Mouse (Mus musculus) midbrain, embryonic 11.5 days (tissue): ENCODE data around the gene Egfem1. TPM values are rescaled to one million over a fixed set of nuclear protein-coding genes. Genes with fewer than 3 reads are reported as not detected.

Source experiments
- ATAC-seq: fragments of 200-750 bp; cut with Nextera tagmentation; 2 replicates; pipeline ENCODE4 v1.8.0; 2017; ENCODE audit warnings: moderate TSS enrichment, moderate library complexity; ENCODE audit not compliant: low FRiP score
- DNase-seq: peaks from one replicate; pipeline ENCODE4 v3.0.0; 2015; ENCODE audit warnings: low spot score; ENCODE audit errors: missing footprints
- H3K27ac ChIP-seq: fragments of 300-500 bp; sonication (generic); 2 replicates; pipeline ENCODE4 v1.5.1; 2014; ENCODE audit warnings: low read depth, low read length
- H3K27me3 ChIP-seq: fragments of 300-500 bp; sonication (generic); 2 replicates; pipeline ENCODE4 v1.6.1; 2014; ENCODE audit warnings: mild to moderate bottlenecking, low read length, moderate library complexity, mixed read lengths; ENCODE audit not compliant: control insufficient read depth, insufficient read depth
- H3K36me3 ChIP-seq: fragments of 300-500 bp; sonication (generic); 2 replicates; pipeline ENCODE4 v1.6.1; 2014; ENCODE audit warnings: mild to moderate bottlenecking, low read length, moderate library complexity, mixed read lengths; ENCODE audit not compliant: control insufficient read depth, insufficient read depth
- H3K4me1 ChIP-seq: fragments of 300-500 bp; sonication (generic); 2 replicates; pipeline ENCODE4 v1.6.1; 2014; ENCODE audit warnings: low read length; ENCODE audit not compliant: control insufficient read depth, insufficient read depth
- H3K4me2 ChIP-seq: fragments of 300-500 bp; sonication (generic); 2 replicates; pipeline ENCODE4 v1.6.1; 2014; ENCODE audit warnings: mild to moderate bottlenecking, moderate library complexity
- H3K4me3 ChIP-seq: fragments of 300-500 bp; sonication (generic); 2 replicates; pipeline ENCODE4 v1.5.1; 2014; ENCODE audit warnings: low read depth, low read length
- H3K9ac ChIP-seq: fragments of 300-500 bp; sonication (generic); 2 replicates; pipeline ENCODE4 v1.6.1; 2014; ENCODE audit warnings: low read length
- H3K9me3 ChIP-seq: fragments of 300-500 bp; sonication (generic); 2 replicates; pipeline ENCODE4 v1.6.1; 2016; ENCODE audit warnings: low read length; ENCODE audit not compliant: control insufficient read depth
- WGBS: fragments of 180-500 bp; shearing (Covaris S2); extraction: QIAGEN DNeasy Blood & Tissue Kit; methylation state at CpG from one replicate; pipeline ENCODE4 v1.1.7; 2014; 5-methylcytosine and 5-hydroxymethylcytosine counted together
- polyA plus RNA-seq: library from polyadenylated mRNA; unstranded; fragments of >200 nt; fragmentation: Nextera tagmentation; extraction: Ambion mirVana; gene quantifications from 2 replicates; pipeline ENCODE4 v1.2.1, GENCODE M21; 2014

Gene Egfem1
- polyA plus RNA-seq, 1 experiment from 2014 or later, result 14.7 TPM

DNA sequence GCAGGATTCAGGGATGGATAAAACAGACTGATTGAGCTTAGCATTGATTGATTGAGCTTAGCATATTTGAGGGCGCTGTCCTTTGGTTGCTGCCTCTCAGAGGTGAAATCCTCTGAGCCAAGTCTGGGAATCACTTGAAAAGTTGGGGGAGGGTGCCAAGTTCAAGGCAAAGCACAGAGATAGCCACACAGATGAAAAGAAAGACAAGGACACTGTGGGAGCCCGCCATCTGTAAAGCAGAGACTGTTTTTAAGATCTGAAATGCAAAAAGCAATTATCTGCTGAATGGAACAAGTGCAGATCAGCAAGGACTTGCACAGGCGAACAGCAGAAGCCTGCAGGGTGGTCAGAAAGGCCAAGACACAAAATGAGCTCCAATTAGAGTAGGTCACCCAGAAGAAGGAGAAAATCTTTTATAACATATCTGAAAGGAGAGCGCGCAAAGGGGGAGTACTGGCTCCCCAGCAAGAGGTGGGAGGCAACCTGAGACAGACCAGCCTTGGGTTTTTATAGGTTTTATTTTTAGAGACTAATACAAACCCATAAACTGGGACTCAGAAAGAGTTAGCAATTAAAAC, 367.1 kb downstream of the Egfem1 start:
- no peak for ATAC-seq
- H3K27ac ChIP-seq, result no peak overlapping the region

DNA sequence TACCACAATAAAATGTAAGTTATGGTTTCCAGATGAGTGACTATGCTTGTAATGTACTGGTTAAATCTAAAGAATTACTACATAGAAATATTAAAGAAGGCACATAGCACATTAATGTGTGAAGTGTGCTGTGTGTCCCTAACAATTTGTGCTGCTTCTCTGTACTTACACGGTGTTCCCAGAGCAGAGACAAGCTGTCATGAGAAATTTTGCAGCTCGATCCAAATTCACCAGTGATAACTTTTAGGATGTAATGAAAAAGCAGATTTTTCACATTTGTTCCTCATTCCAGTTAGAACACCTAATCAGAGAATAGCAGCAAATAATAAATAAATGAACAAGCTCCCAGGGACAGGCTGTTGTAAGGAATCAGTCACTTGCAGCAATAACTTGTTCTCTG, 416.4 kb downstream of the Egfem1 start:
- H3K36me3 ChIP-seq, result no peaks in the 10 kb centered on the region
- WGBS, result 93% methylated on average over 2 of the region's 2 CpGs
- DNase-seq (no peak), ATAC-seq (no peak)
- no peaks in the 10 kb centered on the region for H3K27me3 ChIP-seq
- no peak overlapping the region for H3K27ac ChIP-seq
- no peaks in the 10 kb centered on the region for H3K9me3 ChIP-seq
- H3K9ac ChIP-seq, result no peak overlapping the region
- H3K4me2 ChIP-seq, result no peak overlapping the region
- no peak overlapping the region for H3K4me3 ChIP-seq
- no peaks in the 10 kb centered on the region for H3K4me1 ChIP-seq

More for the DNA sequence above, 367.1 kb downstream of the Egfem1 start:
- no peak overlapping the region for H3K4me3 ChIP-seq
- peak; percentile 88 for DNase-seq
- H3K9me3 ChIP-seq, result no peaks in the 10 kb centered on the region
- 58% methylated on average over 5 of the region's 5 CpGs for WGBS
- no peaks in the 10 kb centered on the region for H3K4me1 ChIP-seq
- H3K4me2 ChIP-seq, result no peak overlapping the region
- H3K9ac ChIP-seq, result no peak overlapping the region
- no peaks in the 10 kb centered on the region for H3K27me3 ChIP-seq
- H3K36me3 ChIP-seq, result no peaks in the 10 kb centered on the region

DNA sequence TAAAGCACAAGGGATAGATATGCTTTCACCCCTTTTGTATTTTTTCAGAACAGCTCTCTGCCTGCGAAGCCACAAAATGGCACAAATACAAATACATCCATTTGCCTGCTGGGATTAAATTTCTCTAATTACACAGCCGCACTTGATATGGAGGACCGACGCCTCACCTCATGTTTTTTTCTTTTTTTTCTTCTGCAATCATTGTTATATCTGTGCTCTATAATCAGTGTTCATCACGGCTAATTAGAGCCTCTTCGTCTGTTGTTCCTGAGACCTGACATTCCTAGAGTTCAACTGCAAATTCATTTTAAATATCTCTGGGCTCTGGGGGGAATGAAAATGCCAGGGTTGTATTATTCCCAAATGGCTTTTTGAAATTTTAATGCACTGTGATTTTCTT, 417.4 kb downstream of the Egfem1 start:
- Histone ChIP-seq H3K27ac (no peak overlapping the region), H3K4me3 (no peak overlapping the region), H3K36me3 (no peaks in the 10 kb centered on the region), H3K9ac (no peak overlapping the region), H3K4me1 (no peaks in the 10 kb centered on the region), H3K27me3 (no peaks in the 10 kb centered on the region), H3K4me2 (no peak overlapping the region), H3K9me3 (no peaks in the 10 kb centered on the region)
- no peak for ATAC-seq
- 87% methylated on average over 6 of the region's 6 CpGs for WGBS
- no peak for DNase-seq

DNA sequence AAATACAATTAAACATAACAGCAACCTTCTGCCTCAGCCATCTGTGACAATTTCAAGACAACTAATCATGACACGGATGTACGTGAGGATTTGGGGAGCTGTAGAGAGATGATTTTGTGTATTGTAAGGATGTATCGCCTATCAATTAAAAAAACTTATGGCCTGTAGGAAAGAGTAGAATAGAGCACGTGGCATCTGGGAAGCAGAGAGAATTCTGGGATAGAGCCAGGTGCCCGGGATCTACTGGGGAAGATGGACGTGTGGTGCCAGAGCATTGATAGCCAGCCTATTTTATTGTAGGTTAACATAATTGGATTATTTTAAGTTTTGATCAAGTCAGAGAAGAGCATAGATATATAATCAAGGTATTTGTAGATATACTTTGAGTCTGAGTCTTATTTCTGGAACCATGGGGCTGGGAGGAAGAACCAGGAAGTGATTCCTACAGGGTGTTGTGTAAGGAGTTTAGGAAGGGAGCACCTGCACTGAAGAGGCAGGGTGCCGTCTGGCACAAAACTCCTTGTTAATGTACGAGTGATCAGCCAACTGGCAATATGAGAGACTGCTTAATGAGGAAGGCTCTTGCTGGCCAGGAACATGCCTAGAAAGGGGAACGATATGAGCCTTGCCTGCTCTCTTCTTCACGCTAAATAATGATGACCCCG, 443.6 kb downstream of the Egfem1 start:
- 89% methylated on average over 11 of the region's 11 CpGs for WGBS
- no peaks in the 10 kb centered on the region for H3K36me3 ChIP-seq
- no peak for DNase-seq
- no peak overlapping the region for H3K4me3 ChIP-seq
- ATAC-seq, result no peak
- H3K9me3 ChIP-seq, result no peaks in the 10 kb centered on the region
- no peak overlapping the region for H3K4me2 ChIP-seq
- H3K9ac ChIP-seq, result no peak overlapping the region
- H3K27ac ChIP-seq, result no peak overlapping the region
- no peaks in the 10 kb centered on the region for H3K4me1 ChIP-seq
- no peaks in the 10 kb centered on the region for H3K27me3 ChIP-seq

DNA sequence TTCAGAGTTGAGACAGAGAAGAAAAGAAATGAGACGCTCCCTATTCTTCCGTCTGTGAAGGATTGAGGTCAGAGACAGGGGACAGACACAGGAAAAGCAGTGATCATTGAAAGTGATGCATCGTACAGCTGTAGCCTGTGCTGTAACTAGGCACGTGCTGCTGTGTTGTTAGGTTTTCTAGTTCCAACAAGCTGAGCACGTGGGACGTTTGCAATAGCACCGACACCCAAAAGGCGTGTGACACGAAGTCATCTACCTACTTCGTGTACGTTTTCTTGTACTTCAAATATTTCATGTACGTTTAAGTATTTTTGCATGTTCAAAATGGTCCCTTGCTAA, 444.1 kb downstream of the Egfem1 start:
- Histone ChIP-seq H3K27me3 (no peaks in the 10 kb centered on the region), H3K4me1 (no peaks in the 10 kb centered on the region), H3K4me2 (no peak overlapping the region), H3K27ac (no peak overlapping the region), H3K36me3 (no peaks in the 10 kb centered on the region), H3K4me3 (no peak overlapping the region), H3K9ac (no peak overlapping the region), H3K9me3 (no peaks in the 10 kb centered on the region)
- 94% methylated on average over 12 of the region's 12 CpGs for WGBS
- ATAC-seq (no peak), DNase-seq (no peak)

DNA sequence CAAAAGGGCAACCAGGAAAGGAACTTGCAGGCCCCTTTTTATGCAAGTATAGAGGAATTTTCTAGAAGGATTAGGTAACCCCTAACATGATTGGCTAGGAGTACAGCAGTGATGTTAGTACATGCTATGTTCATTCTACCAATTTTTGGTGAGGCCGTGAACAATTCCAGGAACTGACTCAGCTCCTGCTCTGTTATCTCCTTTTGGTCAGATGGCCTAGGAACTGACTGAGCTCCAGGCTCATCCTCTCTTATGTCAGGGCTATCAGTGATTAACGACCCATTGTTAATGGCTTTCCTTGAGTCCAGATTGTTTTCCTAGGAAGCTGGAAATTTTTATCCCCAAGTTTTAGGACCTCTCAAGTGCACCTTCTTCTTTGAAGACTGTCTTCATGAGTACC, 457.4 kb downstream of the Egfem1 start:
- DNase-seq (no peak), ATAC-seq (no peak)
- Histone ChIP-seq H3K4me3 (no peak overlapping the region), H3K9me3 (no peaks in the 10 kb centered on the region), H3K9ac (no peak overlapping the region), H3K36me3 (no peaks in the 10 kb centered on the region), H3K4me2 (no peak overlapping the region), H3K27ac (no peak overlapping the region), H3K27me3 (no peaks in the 10 kb centered on the region), H3K4me1 (peaks cover 3% of the 10 kb centered on the region; the same call in 1 of the 2 replicates)
- WGBS, result 84% methylated on average over 2 of the region's 2 CpGs

DNA sequence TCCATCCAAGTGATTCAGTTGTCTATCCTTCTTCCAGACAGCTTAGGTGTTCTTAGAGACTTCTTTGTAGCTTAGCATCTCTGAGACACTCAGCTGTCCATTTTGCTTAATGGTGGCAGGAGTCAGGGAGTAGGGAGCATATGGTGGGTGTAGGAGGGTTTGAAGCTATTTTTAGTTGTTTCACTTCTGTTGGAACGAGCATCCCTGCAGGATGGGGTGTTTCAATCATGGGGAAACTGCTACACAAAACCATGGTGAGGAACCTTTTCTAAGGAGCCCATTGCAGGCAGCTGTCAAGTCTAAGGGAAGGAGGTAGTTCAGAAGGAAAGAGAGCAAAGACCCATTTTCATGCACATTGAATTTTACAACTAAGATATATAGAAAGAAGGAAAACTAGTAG, 458.1 kb downstream of the Egfem1 start:
- 83% methylated on average over 1 of the region's 1 CpGs for WGBS
- H3K27me3 ChIP-seq, result no peaks in the 10 kb centered on the region
- H3K36me3 ChIP-seq, result no peaks in the 10 kb centered on the region
- H3K4me2 ChIP-seq, result no peak overlapping the region
- ATAC-seq (no peak), DNase-seq (no peak)
- no peak overlapping the region for H3K4me3 ChIP-seq
- no peak overlapping the region for H3K9ac ChIP-seq
- H3K9me3 ChIP-seq, result no peaks in the 10 kb centered on the region
- no peak overlapping the region for H3K27ac ChIP-seq
- H3K4me1 ChIP-seq, result peaks cover 3% of the 10 kb centered on the region; the same call in 1 of the 2 replicates

DNA sequence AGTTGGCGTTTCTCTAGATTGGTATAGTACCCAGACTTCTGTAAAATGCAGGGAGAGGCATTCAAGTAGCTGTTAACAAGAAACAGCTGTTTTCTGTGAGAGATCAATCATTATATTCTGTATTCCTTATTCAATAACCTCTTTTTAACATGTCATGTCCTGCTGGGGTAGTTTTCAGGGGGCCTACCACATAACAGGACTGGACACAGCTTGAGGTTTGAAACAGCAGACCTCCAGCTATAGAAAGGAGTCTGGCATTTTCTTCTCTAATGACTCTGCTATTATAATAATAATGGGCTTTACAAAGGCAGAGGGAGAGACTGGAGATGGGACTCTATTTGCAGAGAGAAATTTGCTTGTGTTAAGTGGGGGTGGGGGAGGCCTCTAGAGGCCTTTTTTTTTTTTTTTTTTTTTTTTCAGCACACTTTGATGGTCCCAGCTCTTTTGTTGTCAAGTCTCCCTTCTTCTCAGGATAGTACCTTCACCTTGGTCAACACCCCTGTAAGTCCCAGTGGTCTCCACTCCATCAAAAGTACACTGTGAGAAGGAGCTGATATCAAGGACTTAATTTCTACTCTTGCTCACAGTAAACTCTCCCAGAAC, 459.8 kb downstream of the Egfem1 start:
- ATAC-seq (peak; percentile 94), DNase-seq (no peak)
- Histone ChIP-seq H3K4me3 (no peak overlapping the region), H3K27ac (no peak overlapping the region), H3K4me1 (peaks cover 3% of the 10 kb centered on the region; the same call in 1 of the 2 replicates), H3K9ac (no peak overlapping the region), H3K4me2 (no peak overlapping the region), H3K36me3 (no peaks in the 10 kb centered on the region), H3K9me3 (no peaks in the 10 kb centered on the region), H3K27me3 (no peaks in the 10 kb centered on the region)
- 23% methylated on average over 1 of the region's 1 CpGs for WGBS

DNA sequence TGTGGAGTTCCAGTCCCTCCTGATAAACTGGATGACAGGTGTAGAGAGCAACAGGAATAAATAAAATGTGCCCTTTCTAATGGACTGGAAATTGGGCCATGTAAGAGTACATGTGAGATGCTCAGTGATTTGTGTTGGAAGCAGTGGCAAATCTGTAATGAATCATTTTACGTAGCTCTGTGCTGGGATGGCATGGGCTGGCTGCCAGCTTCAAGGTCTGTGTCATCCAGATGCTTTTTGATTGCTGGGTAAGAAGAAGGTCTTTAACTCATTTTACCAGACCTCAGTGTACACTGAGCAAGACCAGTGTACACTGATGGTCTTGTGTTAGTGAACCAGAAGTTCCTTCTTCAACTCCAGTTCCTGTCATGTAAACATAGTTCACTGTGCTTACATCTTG, 462.2 kb downstream of the Egfem1 start:
- WGBS, result 91% methylated on average over 1 of the region's 1 CpGs
- H3K27me3 ChIP-seq, result no peaks in the 10 kb centered on the region
- no peaks in the 10 kb centered on the region for H3K9me3 ChIP-seq
- no peak overlapping the region for H3K27ac ChIP-seq
- no peaks in the 10 kb centered on the region for H3K36me3 ChIP-seq
- H3K4me3 ChIP-seq, result no peak overlapping the region
- DNase-seq (no peak), ATAC-seq (no peak)
- no peak overlapping the region for H3K9ac ChIP-seq
- H3K4me1 ChIP-seq, result peaks cover 3% of the 10 kb centered on the region; the same call in 1 of the 2 replicates
- no peak overlapping the region for H3K4me2 ChIP-seq
